Mouse (Mus musculus): ENCODE data around the gene Adamtsl1. TPM values are rescaled to one million over a fixed set of nuclear protein-coding genes. Genes with fewer than 3 reads are reported as not detected.

Gene Adamtsl1
- polyA plus RNA-seq, 2 experiments, result 0.11 to 0.23 TPM

DNA sequence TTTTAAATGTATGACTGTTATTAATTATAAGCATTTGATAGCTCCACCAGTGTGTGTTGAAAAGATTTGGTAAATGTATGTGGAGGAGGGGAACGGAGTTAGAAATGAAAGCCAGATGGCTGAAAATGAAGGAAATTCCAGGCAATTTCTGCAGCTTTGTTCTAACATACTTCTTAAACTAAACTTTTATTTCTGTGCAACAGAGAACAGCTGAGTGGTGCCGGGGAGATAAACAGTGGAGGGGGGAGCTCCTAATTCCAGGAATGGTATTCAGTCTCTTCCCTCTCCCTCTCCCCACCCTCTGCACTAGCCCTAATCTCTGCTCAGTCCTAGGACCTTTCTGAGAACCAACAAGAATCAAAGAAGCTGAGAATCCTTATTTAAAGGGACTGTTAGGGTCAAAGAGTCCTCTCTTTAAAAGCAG is 780.9 kb downstream of the Adamtsl1 start:
- Histone ChIP-seq H3K9me3 (ENCODE audit: control insufficient read depth, low read length) (no peaks in the 10 kb centered on the region), H3K27ac (no peak overlapping the region), H3K4me1 (replicated peaks; ENCODE audit: control insufficient read depth in 2 of 2, insufficient read depth in 2 of 2, low read length in 1 of 2) (no peaks in the 10 kb centered on the region), H3K4me3 (ENCODE audit: insufficient read depth in 1 of 2, low read depth in 2 of 2, low read length in 2 of 2) (no peak overlapping the region), H3K36me3 (replicated peaks; ENCODE audit: control insufficient read depth, insufficient read depth, low read depth) (no peaks in the 10 kb centered on the region), H3K27me3 (ENCODE audit: control insufficient read depth, insufficient read depth, low read length) (no peaks in the 10 kb centered on the region), H3K4me2 (ENCODE audit: low read depth) (no peak overlapping the region), H3K9ac (replicated peaks) (no peak overlapping the region)
- ATAC-seq (ENCODE audit: insufficient read depth) (no peak), DNase-seq (ENCODE audit: low read depth in 3 of 3, low spot score in 3 of 3) (no peak)
- TF ChIP-seq CTCF (IDR thresholded peaks at IDR 0.05; ENCODE audit: low read depth) (no peak), EP300 (IDR thresholded peaks at IDR 0.05; ENCODE audit: low read depth) (no peak)
- WGBS (ENCODE audit: insufficient replicate concordance), result 56% methylated on average over 2 of the region's 2 CpGs

DNA sequence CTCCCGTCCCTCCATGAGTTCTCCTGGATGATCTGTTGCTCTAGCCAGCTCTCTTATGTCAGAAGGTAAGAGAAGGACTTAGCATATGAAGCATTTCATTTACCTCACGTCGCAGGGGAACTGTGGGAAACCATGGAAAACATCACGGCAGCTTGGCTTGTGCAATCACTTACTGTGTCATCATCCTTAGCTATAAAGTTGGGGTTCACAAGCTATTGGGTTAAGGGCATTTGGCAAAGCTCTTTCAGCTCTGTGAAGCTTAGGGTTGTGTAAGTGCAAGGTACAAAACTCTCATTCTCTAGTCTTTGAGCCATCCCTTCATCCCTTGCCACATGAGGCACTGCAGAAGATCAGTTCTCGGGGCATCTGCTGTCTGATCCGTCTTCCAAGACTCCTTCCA is 787.5 kb downstream of the Adamtsl1 start:
- no peak for TF ChIP-seq CTCF (IDR thresholded peaks at IDR 0.05; ENCODE audit: low read depth)
- Histone ChIP-seq H3K4me2 (ENCODE audit: low read depth) (no peak overlapping the region), H3K36me3 (replicated peaks; ENCODE audit: control insufficient read depth, insufficient read depth, low read depth) (no peaks in the 10 kb centered on the region), H3K4me3 (ENCODE audit: insufficient read depth in 1 of 2, low read depth in 2 of 2, low read length in 2 of 2) (no peak overlapping the region), H3K27me3 (ENCODE audit: control insufficient read depth, insufficient read depth, low read length) (no peaks in the 10 kb centered on the region), H3K4me1 (replicated peaks; ENCODE audit: control insufficient read depth in 2 of 2, insufficient read depth in 2 of 2, low read length in 1 of 2) (no peaks in the 10 kb centered on the region), H3K27ac (no peak overlapping the region), H3K9me3 (ENCODE audit: control insufficient read depth, low read length) (no peaks in the 10 kb centered on the region), H3K9ac (replicated peaks) (no peak overlapping the region)
- 58% methylated on average over 6 of the region's 6 CpGs for WGBS (ENCODE audit: insufficient replicate concordance)
- no peak for ATAC-seq (ENCODE audit: insufficient read depth)
- no peak for DNase-seq (ENCODE audit: low read depth in 3 of 3, low spot score in 3 of 3)

DNA sequence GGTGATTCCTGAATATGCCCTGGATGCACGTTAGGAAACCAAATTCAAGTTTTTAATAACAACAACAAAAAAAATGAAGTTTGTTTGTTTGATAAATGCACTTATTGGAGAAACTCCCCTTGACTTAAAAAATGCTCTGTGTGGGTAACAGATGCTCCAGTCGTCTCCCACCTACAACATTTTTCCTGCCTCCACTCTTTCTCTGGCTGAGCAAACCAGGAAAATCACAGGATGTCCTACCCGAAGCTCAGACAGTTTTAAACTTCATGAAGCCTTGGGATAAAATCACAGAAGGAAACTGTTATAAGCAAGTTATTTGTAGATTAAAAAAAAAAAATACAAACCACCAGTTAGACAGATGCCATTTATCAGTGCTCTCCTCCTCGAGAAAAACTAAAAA is 788.1 kb downstream of the Adamtsl1 start:
- H3K4me3 ChIP-seq (ENCODE audit: insufficient read depth in 1 of 2, low read depth in 2 of 2, low read length in 2 of 2), result no peak overlapping the region
- WGBS (ENCODE audit: insufficient replicate concordance), result 41% methylated on average over 4 of the region's 4 CpGs
- H3K9ac ChIP-seq (replicated peaks), result no peak overlapping the region
- ATAC-seq (ENCODE audit: insufficient read depth), result no peak
- no peak overlapping the region for H3K4me2 ChIP-seq (ENCODE audit: low read depth)
- H3K27me3 ChIP-seq (ENCODE audit: control insufficient read depth, insufficient read depth, low read length), result no peaks in the 10 kb centered on the region
- TF ChIP-seq CTCF (IDR thresholded peaks at IDR 0.05; ENCODE audit: low read depth) (no peak), EP300 (IDR thresholded peaks at IDR 0.05; ENCODE audit: low read depth) (no peak)
- DNase-seq (ENCODE audit: low read depth in 3 of 3, low spot score in 3 of 3), result no peak
- H3K36me3 ChIP-seq (replicated peaks; ENCODE audit: control insufficient read depth, insufficient read depth, low read depth), result no peaks in the 10 kb centered on the region
- no peak overlapping the region for H3K27ac ChIP-seq
- H3K4me1 ChIP-seq (replicated peaks; ENCODE audit: control insufficient read depth in 2 of 2, insufficient read depth in 2 of 2, low read length in 1 of 2), result no peaks in the 10 kb centered on the region
- no peaks in the 10 kb centered on the region for H3K9me3 ChIP-seq (ENCODE audit: control insufficient read depth, low read length)

DNA sequence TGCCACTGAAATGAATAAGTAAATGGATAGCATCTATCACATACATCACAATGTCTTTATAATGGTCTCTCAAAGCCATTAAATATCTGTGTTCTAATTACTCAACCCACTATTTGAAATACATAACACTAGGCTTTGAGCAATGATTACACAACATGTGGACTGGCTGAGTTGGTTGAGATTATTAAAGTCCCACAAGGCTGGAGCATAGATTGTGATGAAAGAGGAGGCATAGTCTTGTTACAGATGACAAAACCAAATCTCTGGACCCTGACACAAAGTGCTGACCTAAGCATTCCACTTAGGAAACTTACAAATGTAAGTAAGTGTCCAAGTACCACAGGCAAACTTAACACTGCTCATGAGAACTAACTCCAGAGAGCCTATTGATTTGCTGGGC is 792.8 kb downstream of the Adamtsl1 start:
- no peak for DNase-seq (ENCODE audit: low read depth in 3 of 3, low spot score in 3 of 3)
- no peak for ATAC-seq (ENCODE audit: insufficient read depth)
- no peaks in the 10 kb centered on the region for H3K4me1 ChIP-seq (replicated peaks; ENCODE audit: control insufficient read depth in 2 of 2, insufficient read depth in 2 of 2, low read length in 1 of 2)
- H3K9me3 ChIP-seq (ENCODE audit: control insufficient read depth, low read length), result no peaks in the 10 kb centered on the region
- H3K27me3 ChIP-seq (ENCODE audit: control insufficient read depth, insufficient read depth, low read length), result no peaks in the 10 kb centered on the region
- no peak overlapping the region for H3K9ac ChIP-seq (replicated peaks)
- H3K4me2 ChIP-seq (ENCODE audit: low read depth), result no peak overlapping the region
- no peak overlapping the region for H3K4me3 ChIP-seq (ENCODE audit: insufficient read depth in 1 of 2, low read depth in 2 of 2, low read length in 2 of 2)
- H3K36me3 ChIP-seq (replicated peaks; ENCODE audit: control insufficient read depth, insufficient read depth, low read depth), result no peaks in the 10 kb centered on the region
- H3K27ac ChIP-seq, result no peak overlapping the region
- TF ChIP-seq CTCF (IDR thresholded peaks at IDR 0.05; ENCODE audit: low read depth) (no peak), EP300 (IDR thresholded peaks at IDR 0.05; ENCODE audit: low read depth) (no peak)

DNA sequence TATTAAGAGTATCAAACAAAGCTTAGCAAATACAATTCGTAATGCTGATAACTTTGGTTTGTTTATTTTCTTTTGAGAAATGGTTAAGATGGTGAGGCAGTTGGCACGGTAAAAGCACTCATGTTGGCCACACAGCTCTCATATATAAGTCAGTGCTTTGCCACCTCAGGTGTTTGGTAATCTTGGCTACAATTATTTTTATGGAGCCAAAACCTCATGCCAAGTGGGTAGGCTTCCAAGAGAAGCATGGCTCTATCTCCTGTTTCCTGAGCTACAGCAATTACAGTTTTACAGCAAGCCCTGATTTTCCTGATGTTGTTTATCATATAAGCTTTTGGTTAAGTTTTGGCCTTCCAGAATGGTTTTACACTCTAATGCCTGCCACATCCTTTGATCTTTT is 795.2 kb downstream of the Adamtsl1 start:
- H3K27me3 ChIP-seq (ENCODE audit: control insufficient read depth, insufficient read depth, low read length), result no peaks in the 10 kb centered on the region
- no peak overlapping the region for H3K4me3 ChIP-seq (ENCODE audit: insufficient read depth in 1 of 2, low read depth in 2 of 2, low read length in 2 of 2)
- H3K4me2 ChIP-seq (ENCODE audit: low read depth), result no peak overlapping the region
- DNase-seq (ENCODE audit: low read depth in 3 of 3, low spot score in 3 of 3), result no peak
- WGBS (ENCODE audit: insufficient replicate concordance), result 54% methylated on average over 2 of the region's 2 CpGs
- no peaks in the 10 kb centered on the region for H3K4me1 ChIP-seq (replicated peaks; ENCODE audit: control insufficient read depth in 2 of 2, insufficient read depth in 2 of 2, low read length in 1 of 2)
- H3K36me3 ChIP-seq (replicated peaks; ENCODE audit: control insufficient read depth, insufficient read depth, low read depth), result no peaks in the 10 kb centered on the region
- H3K9ac ChIP-seq (replicated peaks), result no peak overlapping the region
- no peak for TF ChIP-seq EP300 (IDR thresholded peaks at IDR 0.05; ENCODE audit: low read depth)
- TF ChIP-seq CTCF (IDR thresholded peaks at IDR 0.05; ENCODE audit: low read depth), result no peak
- H3K27ac ChIP-seq, result no peak overlapping the region
- no peak for ATAC-seq (ENCODE audit: insufficient read depth)
- H3K9me3 ChIP-seq (ENCODE audit: control insufficient read depth, low read length), result no peaks in the 10 kb centered on the region
